Mouse (Mus musculus): ENCODE data around the gene Naaa.

Gene Naaa

GRCm38 (mm10) chr5:92277437-92278394, at the start of gene Naaa:
Gene Naaa, minus strand, starts transcription at chr5:92278170.
- DNase-seq (ENCODE audit: low read depth, low spot score) = peak; percentile 54

DNA sequence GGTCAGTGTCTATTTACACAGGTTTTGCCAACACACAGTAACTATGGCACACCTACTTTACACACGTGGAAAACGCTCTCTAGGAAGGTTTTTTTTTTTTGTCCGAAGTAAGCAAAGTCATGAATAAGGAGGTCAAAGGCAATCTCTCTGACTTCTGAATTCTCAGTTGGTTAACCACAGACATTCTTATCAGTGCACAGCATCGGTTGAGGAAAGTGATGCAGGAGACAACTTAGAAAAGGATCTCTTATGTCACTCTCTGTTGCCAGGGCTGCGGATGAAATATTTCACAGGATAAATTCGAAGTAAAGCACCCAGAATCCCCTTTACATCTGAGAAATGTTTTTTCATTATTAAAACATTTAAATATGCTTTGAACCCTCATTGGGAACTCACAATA, 49.4 kb upstream of the Naaa start:
- DNase-seq (ENCODE audit: low read depth, low spot score) = no peak

GRCm38 (mm10) chr5:92323264-92323663, 45.3 kb upstream of the Naaa start:
- no peak for DNase-seq (ENCODE audit: low read depth, low spot score)

- no peak for DNase-seq (ENCODE audit: low read depth, low spot score)
These were observed 44.6 kb upstream of the Naaa start for GRCm38 (mm10) chr5:92322612-92323011.

DNA sequence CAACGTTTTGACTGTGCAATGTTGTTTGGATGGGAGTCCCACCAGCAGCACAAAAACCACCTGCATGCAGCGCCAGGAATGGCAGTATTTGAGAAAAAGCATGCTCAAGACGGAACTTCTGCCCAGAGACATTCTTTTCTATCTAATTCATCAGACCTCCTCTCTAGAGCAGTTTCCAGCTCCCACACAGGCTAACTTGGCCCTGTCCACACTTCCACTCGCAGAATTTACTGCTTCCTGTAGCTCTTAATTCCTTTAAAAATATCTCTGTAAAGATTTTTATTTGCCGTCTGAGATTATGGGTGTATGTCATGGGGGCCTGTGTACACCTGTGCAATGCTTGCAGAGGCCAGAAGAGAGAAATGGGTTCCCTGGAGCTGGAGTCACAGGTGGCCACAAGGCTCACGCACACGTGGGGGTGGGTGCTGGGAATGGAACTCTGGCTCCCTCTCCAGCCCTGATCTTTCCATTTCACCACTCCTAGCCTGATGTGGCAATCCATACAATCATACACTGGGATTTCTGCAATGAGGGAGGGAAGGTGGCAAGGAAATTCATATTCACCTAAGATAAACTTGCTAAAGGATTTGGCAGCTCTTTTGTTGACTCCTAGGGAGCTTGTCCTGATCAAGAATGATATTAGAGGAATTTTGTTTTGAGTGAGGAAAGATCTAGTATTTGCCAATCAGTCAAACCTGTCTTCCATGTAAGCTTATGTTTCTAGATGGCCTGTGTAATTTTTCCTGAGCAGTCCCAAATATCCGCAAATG, 43.8 kb upstream of the Naaa start:
- DNase-seq (ENCODE audit: low read depth, low spot score) = no peak

- no peak for DNase-seq (ENCODE audit: low read depth, low spot score)
These were observed 40.6 kb upstream of the Naaa start for GRCm38 (mm10) chr5:92318596-92318995.

DNA sequence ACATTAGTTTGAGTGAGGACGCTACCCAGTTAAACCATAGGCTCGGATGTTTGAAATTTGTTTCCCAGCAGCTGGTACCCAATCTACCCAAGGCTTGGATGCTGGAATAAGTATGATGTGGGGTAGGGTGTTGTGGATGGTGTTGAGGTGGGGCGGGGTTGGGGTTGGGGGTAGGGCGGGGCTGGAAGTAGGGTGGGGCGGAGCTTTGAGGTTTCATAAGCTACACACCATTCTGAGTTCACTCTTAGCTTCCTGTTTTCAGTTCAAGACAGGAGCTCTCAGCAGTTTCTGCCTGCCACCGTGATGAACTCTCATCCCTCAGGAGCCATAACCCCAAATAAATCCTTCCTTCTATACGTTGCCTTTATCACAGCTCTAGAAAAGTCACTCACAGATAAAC, 40.1 kb upstream of the Naaa start:
- no peak for DNase-seq (ENCODE audit: low read depth, low spot score)

- DNase-seq (ENCODE audit: low read depth, low spot score) = no peak
These were observed 35.8 kb upstream of the Naaa start for GRCm38 (mm10) chr5:92313776-92314175.

- DNase-seq (ENCODE audit: low read depth, low spot score) = peak; percentile 76
These were observed 34.2 kb upstream of the Naaa start for GRCm38 (mm10) chr5:92312046-92312715.

- peak; percentile 95 for DNase-seq (ENCODE audit: low read depth, low spot score)
These were observed 31.9 kb upstream of the Naaa start, which contains the start of gene Sdad1 for GRCm38 (mm10) chr5:92309681-92310511. Gene Sdad1, minus strand, starts transcription at chr5:92310479.

- no peak for DNase-seq (ENCODE audit: low read depth, low spot score)
These were observed 26.3 kb upstream of the Naaa start for GRCm38 (mm10) chr5:92304291-92304690.

GRCm38 (mm10) chr5:92302149-92302840, 24.3 kb upstream of the Naaa start:
- DNase-seq (ENCODE audit: low read depth, low spot score) = no peak

DNA sequence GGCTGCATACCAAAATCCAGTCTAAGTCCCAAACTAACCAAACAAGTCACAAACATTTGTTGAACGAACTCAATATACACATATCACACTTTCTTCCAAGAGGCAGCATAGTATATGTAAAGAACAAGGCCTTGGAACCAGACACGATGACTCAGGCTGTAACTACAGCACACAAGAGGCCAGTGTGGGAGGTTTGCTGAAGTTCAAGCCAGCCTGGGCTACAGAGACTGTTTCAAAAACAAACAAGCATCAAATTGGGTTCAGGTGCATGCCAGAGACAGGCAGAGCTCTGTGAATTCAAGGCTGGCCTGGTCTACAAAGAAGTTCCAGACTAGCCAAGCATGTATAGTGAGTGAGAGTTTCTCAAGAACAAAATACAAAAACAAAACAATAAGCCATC, 16.6 kb upstream of the Naaa start:
- no peak for DNase-seq (ENCODE audit: low read depth, low spot score)

DNA sequence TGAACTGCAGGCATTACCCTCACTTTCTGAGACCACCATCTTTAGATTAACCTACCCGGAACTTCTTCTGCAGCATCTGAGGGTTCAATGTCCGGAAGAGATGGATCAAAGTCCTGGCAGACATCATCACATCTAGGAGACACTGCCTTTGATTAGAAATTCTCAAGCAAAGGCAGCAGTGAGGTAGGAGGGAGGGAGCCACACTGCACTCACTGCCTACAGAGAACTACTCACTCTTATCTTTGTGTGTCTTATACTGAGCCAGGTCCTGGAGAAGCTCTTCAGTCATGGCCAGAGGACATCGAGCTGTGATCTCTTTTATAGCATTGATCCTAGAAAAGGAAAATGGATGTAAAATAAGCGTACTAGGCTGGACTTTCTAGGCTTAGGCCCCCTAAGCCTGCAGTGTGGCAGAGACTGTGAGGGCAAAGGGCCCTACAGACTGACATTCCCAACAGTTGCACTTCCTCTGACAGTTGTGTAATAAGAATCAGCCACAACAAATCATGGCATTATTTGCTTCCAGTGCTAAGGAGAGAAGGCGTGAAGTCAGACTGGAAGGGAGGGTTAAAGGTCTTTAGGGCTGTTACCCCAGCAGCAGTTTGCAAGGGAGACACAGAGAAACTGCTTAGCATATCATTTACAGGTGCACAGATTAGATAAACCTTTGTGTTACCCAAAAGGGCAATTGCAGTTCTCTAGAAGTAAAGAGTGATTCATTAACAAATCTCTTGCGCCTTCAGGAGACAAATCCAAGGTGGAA, 13.9 kb upstream of the Naaa start:
- DNase-seq (ENCODE audit: low read depth, low spot score) = no peak

DNA sequence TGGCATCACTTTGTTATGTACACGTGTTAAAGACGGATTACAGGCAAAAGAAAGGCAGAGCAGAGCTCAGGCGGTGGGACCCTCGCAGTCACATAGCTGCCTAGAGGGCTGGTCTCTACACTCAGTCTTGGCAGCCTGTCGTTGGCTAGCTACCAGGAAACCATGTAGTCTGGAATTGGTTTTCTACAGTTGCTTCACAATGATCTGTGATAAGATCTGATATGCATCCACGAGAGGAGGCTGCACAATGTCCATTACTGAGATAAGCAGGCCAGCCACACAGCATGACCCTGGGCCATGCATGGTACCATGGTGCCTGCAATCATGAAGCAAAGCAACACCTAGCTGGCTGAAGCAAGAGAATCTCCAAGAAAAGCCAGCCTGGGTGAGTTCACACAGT, 9.9 kb upstream of the Naaa start:
- DNase-seq (ENCODE audit: low read depth, low spot score) = no peak

DNA sequence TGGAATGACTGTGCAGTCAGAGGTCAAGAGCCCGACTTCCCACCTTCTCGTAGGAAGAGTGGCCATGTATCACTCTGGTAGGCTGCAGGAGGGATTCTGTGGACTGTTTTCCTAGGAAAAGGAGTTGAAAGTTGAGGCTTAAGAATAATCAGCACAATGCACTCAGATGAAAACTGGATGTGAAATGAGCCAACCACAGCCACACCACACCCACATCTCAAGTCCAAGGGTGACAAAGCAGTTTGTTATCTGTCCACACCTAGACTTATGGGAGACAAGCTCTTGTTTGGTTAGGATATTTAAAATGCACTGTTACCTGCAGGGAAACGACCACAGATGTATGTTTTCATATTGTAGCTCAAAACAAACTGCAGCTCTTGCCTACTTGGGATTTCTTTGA, 5.1 kb upstream of the Naaa start:
- no peak for DNase-seq (ENCODE audit: low read depth, low spot score)

DNA sequence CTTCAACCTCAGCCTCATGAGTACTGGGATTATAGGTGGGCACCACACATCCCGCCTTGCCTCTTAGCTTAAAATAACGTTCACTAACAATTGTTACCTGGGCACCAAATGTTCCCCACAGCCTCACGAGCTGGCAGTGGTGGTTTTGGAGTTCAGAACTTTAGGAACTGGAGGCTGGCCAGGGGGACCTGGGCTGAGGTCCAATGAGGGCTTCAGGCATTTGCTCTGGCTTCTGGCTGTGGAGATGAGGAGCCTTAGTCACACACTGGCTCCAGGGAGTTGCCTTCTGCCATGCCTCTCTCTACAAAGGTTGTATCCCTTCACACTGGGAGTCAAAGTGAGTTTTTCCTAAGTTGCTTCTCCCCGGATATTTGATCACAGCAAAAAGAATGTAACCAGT, 4.6 kb upstream of the Naaa start:
- no peak for DNase-seq (ENCODE audit: low read depth, low spot score)

DNA sequence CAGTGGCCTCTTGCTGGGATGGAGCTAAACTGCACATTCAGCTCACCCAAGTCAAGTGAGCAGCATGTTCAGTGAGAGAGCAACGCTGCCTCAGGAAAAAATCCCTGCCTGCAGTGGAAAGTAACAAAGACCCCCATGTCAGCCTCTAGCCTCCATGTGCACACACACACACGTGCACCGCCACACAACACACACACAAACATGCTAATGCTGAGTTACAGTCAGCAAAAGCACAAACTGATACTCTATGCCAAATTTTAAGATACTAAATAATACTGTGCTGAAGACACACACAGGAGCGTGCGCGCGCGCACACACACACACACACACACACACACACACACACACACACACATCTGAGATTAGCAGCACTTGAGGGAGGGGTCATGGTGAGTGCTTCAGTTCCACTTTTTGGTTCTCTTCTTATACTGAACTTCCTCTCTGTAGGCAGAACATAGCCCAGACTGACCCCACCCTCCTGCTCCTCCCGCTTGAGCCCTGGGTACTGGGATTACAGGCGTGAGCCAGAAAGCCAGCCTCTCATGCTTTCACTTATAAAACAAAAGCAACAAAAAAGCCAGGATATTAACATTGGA, 1.1 kb upstream of the Naaa start:
- DNase-seq (ENCODE audit: low read depth, low spot score) = peak; percentile 13

DNA sequence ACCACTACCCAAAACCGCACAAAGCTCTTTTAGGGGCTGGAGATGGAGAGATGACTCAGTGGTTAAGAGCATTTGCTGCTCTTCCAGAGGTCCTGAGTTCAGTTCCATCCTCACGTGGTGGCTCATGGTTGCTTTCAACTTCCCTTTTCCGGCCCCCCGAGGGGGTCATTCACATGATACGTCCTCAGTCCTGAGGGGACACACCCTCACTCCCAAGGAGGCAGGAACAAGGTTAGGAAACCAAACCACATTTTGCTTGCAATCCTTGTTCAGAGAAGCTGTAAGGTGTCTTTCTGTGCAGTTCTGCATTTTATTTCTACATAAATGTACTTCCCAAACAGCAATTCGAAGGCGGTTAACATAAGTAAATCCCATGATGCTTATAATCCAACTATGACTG, 7.5 kb downstream of the Naaa start:
- no peak for DNase-seq (ENCODE audit: low read depth, low spot score)
